Mouse (Mus musculus) gastrocnemius, adult 2 months (tissue): ENCODE measurements around the gene Spag7. TPM values are rescaled to one million over a fixed set of nuclear protein-coding genes. Genes with fewer than 3 reads are reported as not detected.

Source experiments
- DNase-seq: peaks from one replicate; pipeline ENCODE4 v3.0.0; 2022
- H3K27ac ChIP-seq: fragments of 200-600 bp; 2 replicates; pipeline ENCODE4 v1.8.1; 2022; ENCODE audit warnings: mild to moderate bottlenecking
- H3K4me3 ChIP-seq: fragments of 200-600 bp; 2 replicates; pipeline ENCODE4 v1.8.1; 2022; ENCODE audit warnings: mild to moderate bottlenecking, moderate library complexity
- CTCF ChIP-seq: fragments of 200-600 bp; IDR thresholded peaks from 2 replicates; pipeline ENCODE4 v1.8.1; 2022; ENCODE audit warnings: antibody characterized with exemption, mild to moderate bottlenecking, moderate library complexity
- intact Hi-C: fragments of 180-260 bp; cut with DNase I; formaldehyde crosslinking; loops from one replicate; pipeline ENCODE4 v1.15.1; 2025
- total RNA-seq, 2 experiments: library from RNA; stranded (reverse); gene quantifications; 2 replicates each; pipeline ENCODE4 v1.2.3; 2021

The Spag7 gene
- total RNA-seq, 2 experiments from 2014 or later, result 86.3 to 86.4 TPM

- Histone ChIP-seq H3K4me3 (no peak overlapping the region; the same call in 1 of the 2 replicates), H3K27ac (peak overlapping the region; percentile 66)
- no peak for DNase-seq
- intact Hi-C loops, result loop anchor here (10.0 kb wide), 1 partner anchor 650 kb away; the partner anchor contains the start of genes Gabarap and Phf23
- no peak for TF ChIP-seq CTCF
These were observed 24.6 kb downstream of the Spag7 start for GRCm38 (mm10) chr11:70644564-70645103.

GRCm38 (mm10) chr11:70643051-70643450 lies 26.2 kb downstream of the Spag7 start:
- DNase-seq, result peak; percentile 75
- intact Hi-C loops, result loop anchor here (10.0 kb wide), 1 partner anchor 648 kb away; the partner anchor contains the start of genes Gabarap and Phf23
- H3K4me3 ChIP-seq, result no peak overlapping the region
- TF ChIP-seq CTCF, result no peak
- peak overlapping the region; percentile 66 for H3K27ac ChIP-seq

DNA sequence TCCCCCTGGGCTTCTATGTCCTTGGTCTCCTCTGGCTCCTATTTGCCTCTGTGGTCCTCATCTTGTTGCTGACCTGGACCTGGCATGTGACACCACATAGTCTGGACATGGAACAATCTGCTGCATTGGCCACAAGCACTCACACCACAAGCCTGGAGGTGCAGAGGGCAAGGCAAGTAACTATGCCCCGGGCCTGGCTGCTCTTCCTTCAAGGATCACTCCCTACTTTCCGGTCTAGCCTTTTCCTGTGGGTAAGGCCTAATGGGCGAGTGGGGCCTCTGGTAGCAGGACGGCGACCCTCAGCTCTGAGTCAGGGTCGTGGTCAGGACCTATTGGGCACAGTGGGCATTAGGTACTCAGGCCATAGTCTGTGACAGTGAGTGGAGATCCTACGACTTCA lies 28.0 kb downstream of the Spag7 start:
- TF ChIP-seq CTCF, result no peak
- intact Hi-C loops, result loop anchor here (10.0 kb wide), 1 partner anchor 646 kb away; the partner anchor contains the start of genes Gabarap and Phf23
- no peak for DNase-seq
- no peak overlapping the region for H3K27ac ChIP-seq
- H3K4me3 ChIP-seq, result no peak overlapping the region

DNA sequence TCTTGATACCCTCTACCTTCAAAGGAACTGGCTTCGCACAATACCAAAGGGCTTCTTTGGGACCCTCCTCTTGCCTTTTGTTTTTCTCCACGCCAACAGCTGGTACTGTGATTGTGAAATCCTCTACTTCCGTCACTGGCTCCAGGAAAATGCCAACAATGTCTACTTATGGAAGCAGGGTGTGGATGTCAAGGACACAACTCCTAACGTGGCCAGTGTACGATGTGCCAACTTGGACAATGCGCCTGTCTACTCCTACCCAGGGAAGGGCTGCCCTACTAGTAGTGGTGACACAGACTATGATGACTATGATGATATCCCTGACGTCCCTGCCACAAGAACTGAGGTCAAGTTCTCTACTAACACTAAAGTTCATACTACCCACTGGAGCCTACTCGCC lies 29.2 kb downstream of the Spag7 start:
- TF ChIP-seq CTCF, result no peak
- intact Hi-C loops, result loop anchor here (10.0 kb wide), 1 partner anchor 645 kb away; the partner anchor contains the start of genes Gabarap and Phf23
- no peak for DNase-seq
- H3K27ac ChIP-seq, result no peak overlapping the region
- no peak overlapping the region for H3K4me3 ChIP-seq

DNA sequence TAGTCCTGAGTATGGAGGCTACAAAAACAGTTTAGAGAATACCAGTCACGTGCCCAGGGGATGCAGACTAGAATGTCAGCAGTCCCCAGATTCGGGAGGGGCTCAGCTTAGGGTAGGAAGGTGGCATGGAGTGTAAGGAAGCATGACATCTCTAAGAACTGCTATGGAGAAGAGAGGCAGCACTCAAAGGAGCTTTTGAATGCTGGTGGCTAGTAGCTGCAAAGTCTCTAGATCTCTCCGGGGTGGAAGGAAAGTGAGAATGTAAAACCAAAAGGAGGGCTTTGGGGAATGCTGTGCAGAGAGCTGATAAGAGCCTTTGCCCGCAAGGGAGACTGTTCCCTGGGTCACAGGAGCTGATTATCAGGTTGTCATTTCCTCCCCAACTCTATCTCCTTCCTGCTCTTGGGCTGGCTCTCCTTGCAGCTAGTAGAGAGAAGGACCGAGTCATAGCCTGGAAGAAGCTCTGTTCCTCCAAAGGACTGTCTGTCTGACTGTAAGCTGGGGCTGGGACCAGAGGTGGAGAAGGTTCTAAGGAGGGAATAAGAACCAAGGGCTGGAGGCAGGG lies 30.4 kb downstream of the Spag7 start, which contains the start of gene Gp1ba:
Gp1ba (plus strand) TSS at position 409 of the 565 bp plus-strand sequence.
- DNase-seq, result no peak
- TF ChIP-seq CTCF, result no peak
- intact Hi-C loops, result no loop called here
- Histone ChIP-seq H3K4me3 (no peak within 1 kb of the TSS), H3K27ac (no peak within 1 kb of the TSS)

DNA sequence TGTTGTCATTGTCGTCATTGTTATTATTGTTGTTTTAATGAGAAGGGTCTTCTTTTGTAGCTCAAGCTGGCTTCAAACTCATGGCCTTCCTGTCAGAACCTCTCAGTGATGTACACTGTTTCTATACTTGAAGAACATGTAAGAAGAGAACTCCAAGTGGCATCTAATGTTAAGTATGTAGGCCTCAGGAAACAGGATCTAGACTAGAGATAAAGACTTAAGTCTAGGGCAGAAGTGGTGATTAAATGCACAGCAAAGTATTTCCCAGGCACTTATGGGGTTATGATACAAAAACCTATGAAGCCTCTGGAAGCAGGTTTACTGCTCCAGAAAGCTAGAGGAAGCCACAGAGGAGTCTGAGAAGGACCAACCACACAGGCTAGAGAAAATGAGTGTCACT lies 30.9 kb downstream of the Spag7 start:
- DNase-seq, result no peak
- Histone ChIP-seq H3K27ac (no peak overlapping the region), H3K4me3 (no peak overlapping the region)
- intact Hi-C loops, result no loop called here
- TF ChIP-seq CTCF, result no peak

DNA sequence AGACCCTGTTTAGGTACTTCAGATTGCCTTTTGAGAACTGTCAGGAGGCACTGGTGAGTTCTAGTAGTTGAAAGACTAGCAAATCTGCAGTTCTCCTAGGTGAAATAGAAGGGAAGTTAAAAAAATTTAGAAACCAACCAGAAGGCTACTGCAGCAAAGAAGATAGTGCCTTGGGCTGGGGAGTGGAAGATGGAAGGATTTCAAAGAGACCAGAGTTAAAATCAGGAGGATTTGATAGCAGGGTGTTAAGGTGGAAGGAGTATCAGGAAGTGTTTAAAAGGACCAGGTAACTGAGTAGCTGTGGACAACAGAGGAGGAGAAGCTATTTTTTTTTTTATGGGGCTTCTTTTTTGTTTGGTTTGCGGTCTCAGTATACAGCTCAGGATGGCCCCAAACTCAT lies 31.5 kb downstream of the Spag7 start:
- intact Hi-C loops, result no loop called here
- TF ChIP-seq CTCF, result no peak
- no peak overlapping the region for H3K27ac ChIP-seq

GRCm38 (mm10) chr11:70635601-70636000 lies 33.6 kb downstream of the Spag7 start:
- TF ChIP-seq CTCF, result no peak
- H3K27ac ChIP-seq, result no peak overlapping the region
- no peak overlapping the region for H3K4me3 ChIP-seq
- no peak for DNase-seq
- intact Hi-C loops, result no loop called here

More for the DNA sequence above, 31.5 kb downstream of the Spag7 start:
- no peak overlapping the region for H3K4me3 ChIP-seq
- no peak for DNase-seq

DNA sequence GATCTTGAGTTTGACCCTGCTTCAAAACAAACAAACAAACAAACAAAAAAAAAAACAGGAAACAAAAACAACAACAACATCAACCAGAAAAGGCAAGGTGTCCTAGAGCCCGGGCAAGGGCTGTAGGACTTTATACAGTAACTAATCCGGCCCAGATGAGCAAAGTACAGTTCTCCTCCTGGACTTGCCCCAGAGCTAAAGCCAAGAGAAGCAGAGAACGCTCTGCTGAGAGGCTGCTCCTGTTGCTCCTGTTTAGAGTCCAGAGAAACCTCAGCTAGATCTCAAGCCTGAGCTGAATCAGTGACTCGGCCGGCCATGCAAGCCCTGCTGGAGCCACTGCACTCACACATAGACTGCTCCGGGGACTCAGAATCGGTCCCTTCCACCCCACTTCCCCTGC lies 39.1 kb downstream of the Spag7 start:
- Histone ChIP-seq H3K27ac (peak overlapping the region; percentile 38; the same call in 1 of the 2 replicates), H3K4me3 (no peak overlapping the region)
- intact Hi-C loops, result no loop called here
- DNase-seq, result no peak
- no peak for TF ChIP-seq CTCF

DNA sequence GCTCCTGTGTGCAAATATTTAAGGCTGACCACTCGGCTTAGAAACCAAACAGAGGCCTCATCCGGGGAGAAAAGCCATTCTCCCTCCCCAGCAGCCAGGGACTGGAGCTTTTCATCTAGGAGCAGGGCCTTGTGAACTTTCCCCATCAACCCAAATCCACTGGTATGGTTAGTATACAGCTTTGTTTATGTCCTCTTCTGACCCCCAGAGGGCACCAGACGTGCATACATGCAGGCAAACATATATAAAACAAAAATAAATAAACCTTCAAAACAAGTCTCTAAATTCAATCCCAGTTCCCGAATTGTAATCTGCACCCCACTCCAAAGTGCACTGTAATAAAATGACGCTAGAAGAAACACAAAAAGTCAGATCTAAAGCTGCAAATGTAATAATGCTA lies 39.7 kb downstream of the Spag7 start:
- Histone ChIP-seq H3K27ac (no peak overlapping the region), H3K4me3 (no peak overlapping the region)
- TF ChIP-seq CTCF, result peak; percentile 55
- intact Hi-C loops, result loop anchor here (2.0 kb wide), 1 partner anchor 125 kb away; no protein-coding TSS in a partner anchor
- DNase-seq, result no peak

GRCm38 (mm10) chr11:70628431-70628830 lies 40.8 kb downstream of the Spag7 start:
- intact Hi-C loops, result loop anchor here (2.0 kb wide), 1 partner anchor 126 kb away; no protein-coding TSS in a partner anchor
- Histone ChIP-seq H3K4me3 (no peak overlapping the region), H3K27ac (no peak overlapping the region)
- no peak for DNase-seq
- no peak for TF ChIP-seq CTCF

DNA sequence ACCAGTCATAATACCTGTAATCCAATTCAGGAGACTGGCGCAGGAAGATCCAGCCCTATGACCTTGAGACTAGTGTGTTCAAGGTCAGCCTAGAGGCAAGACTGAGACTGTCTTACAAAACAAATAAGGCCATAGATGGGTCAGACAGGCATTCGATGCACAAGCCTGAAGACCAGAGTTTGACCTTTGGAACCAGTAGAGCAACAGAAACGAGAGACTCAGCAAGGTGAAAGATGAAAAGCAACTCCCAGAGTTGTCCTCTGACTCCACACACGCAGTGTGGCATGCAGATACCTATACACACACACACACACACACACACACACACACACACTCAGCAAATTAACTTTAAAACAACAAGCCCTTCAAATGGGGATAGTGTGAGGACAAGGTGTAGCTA lies 42.3 kb downstream of the Spag7 start:
- no peak for DNase-seq
- no peak for TF ChIP-seq CTCF
- H3K4me3 ChIP-seq, result no peak overlapping the region
- no peak overlapping the region for H3K27ac ChIP-seq
- intact Hi-C loops, result no loop called here

DNA sequence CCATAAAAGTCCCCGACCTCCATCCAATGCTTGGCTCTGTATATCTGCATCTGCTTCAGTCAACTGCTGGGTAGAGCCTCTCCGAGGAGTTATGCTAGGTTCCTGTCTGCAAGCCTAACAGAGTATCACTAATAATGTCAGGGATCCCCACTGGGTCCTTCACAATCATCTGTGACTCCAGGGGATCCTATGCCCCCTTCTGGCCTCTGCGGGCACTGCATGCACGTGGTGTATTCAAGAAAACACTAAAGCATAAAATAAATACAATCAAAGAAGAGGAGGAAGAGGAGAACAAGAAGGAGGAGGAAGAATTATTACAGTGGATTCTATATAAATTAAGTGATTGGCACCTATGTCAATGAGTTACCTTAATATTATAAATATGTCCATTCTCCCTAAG lies 43.7 kb downstream of the Spag7 start:
- intact Hi-C loops, result no loop called here
- TF ChIP-seq CTCF, result peak; percentile 75
- peak; percentile 65 for DNase-seq

More for the DNA sequence above, 43.7 kb downstream of the Spag7 start:
- H3K27ac ChIP-seq, result no peak overlapping the region
- H3K4me3 ChIP-seq, result no peak overlapping the region
